Mouse (Mus musculus): ENCODE measurements around the gene Gabra6.

- TF ChIP-seq CTCF (conservative IDR thresholded peaks at IDR 0.05; ENCODE audit: low read length) = no peak
- no peak for TF ChIP-seq NANOG (IDR thresholded peaks at IDR 0.05; ENCODE audit: borderline replicate concordance, low read length)
These were observed 1.4 kb downstream of the Gabra6 start for GRCm38 (mm10) chr11:42319521-42319920.

All from E14TG2a.4 (cell line).